Mouse (Mus musculus): ENCODE data around the gene Mmachc. TPM values are rescaled to one million over a fixed set of nuclear protein-coding genes. Genes with fewer than 3 reads are reported as not detected.

The Mmachc gene
- polyA plus RNA-seq (2016; fragmentation: Nextera tagmentation; extraction: Ambion mirVana) = 32.0 and 35.7 TPM in 2 replicates

- Histone ChIP-seq H3K9ac (replicated peaks) (peak within 1 kb of the TSS; percentile 63), H3K36me3 (peaks cover 16% of the 10 kb centered on the region; the same call in 1 of the 2 replicates), H3K27ac (replicated peaks) (no peak within 1 kb of the TSS), H3K9me3 (no peaks in the 10 kb centered on the region), H3K4me2 (replicated peaks) (peak within 1 kb of the TSS; percentile 83), H3K4me3 (peak within 1 kb of the TSS; percentile 56), H3K27me3 (no peaks in the 10 kb centered on the region), H3K4me1 (peaks cover 13% of the 10 kb centered on the region)
- peak; percentile 99 for ATAC-seq (ENCODE audit: low FRiP score, low read depth)
- under 1% methylated on average over 29 of the region's 29 CpGs for WGBS
These were observed at the start of gene Mmachc, which contains the start of gene Ccdc163 for GRCm38 (mm10) chr4:116708201-116708764. TSS of gene Mmachc (minus strand) at chr4:116708406. TSS of gene Ccdc163 (plus strand) at chr4:116708509.

DNA sequence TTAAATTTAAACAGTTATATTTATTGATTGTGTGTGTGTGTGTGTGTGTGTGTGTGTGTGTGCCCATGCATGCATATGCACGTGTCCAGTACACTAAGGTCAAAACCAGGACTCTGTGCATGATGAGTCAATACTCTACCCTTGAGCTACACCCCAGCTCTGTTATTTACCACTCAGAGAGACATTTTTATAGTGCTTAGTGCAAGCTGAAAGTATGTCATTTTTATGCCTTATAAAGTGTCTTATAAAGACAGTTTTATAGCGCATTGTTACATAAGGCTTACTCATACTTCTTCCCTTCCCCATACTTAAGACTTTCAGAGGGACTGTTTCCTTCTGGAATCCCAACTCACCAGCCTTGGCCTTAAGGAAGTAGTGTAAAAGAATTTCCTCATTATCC lies 41.5 kb upstream of the Mmachc start:
- no peak for ATAC-seq (ENCODE audit: low FRiP score, low read depth)
- WGBS = 95% methylated on average over 2 of the region's 2 CpGs
- H3K9me3 ChIP-seq = no peaks in the 10 kb centered on the region
- no peaks in the 10 kb centered on the region for H3K36me3 ChIP-seq
- H3K9ac ChIP-seq (replicated peaks) = no peak overlapping the region
- H3K27ac ChIP-seq (replicated peaks) = no peak overlapping the region
- H3K27me3 ChIP-seq = no peaks in the 10 kb centered on the region
- H3K4me3 ChIP-seq = no peak overlapping the region
- no peak overlapping the region for H3K4me2 ChIP-seq (replicated peaks)
- H3K4me1 ChIP-seq = no peaks in the 10 kb centered on the region

GRCm38 (mm10) chr4:116738972-116739751 lies 31.0 kb upstream of the Mmachc start:
- H3K4me2 ChIP-seq (replicated peaks) = no peak overlapping the region
- WGBS = 94% methylated on average over 9 of the region's 9 CpGs
- H3K36me3 ChIP-seq = no peaks in the 10 kb centered on the region
- no peak overlapping the region for H3K4me3 ChIP-seq
- ATAC-seq (ENCODE audit: low FRiP score, low read depth) = no peak
- H3K27me3 ChIP-seq = no peaks in the 10 kb centered on the region
- H3K9ac ChIP-seq (replicated peaks) = no peak overlapping the region
- no peaks in the 10 kb centered on the region for H3K4me1 ChIP-seq
- H3K9me3 ChIP-seq = no peaks in the 10 kb centered on the region
- H3K27ac ChIP-seq (replicated peaks) = no peak overlapping the region

GRCm38 (mm10) chr4:116734996-116735395 lies 26.8 kb upstream of the Mmachc start:
- Histone ChIP-seq H3K4me1 (no peaks in the 10 kb centered on the region), H3K4me2 (replicated peaks) (no peak overlapping the region), H3K36me3 (no peaks in the 10 kb centered on the region), H3K9ac (replicated peaks) (no peak overlapping the region), H3K27me3 (no peaks in the 10 kb centered on the region), H3K4me3 (no peak overlapping the region), H3K27ac (replicated peaks) (no peak overlapping the region), H3K9me3 (no peaks in the 10 kb centered on the region)
- 94% methylated on average over 2 of the region's 2 CpGs for WGBS
- ATAC-seq (ENCODE audit: low FRiP score, low read depth) = no peak

DNA sequence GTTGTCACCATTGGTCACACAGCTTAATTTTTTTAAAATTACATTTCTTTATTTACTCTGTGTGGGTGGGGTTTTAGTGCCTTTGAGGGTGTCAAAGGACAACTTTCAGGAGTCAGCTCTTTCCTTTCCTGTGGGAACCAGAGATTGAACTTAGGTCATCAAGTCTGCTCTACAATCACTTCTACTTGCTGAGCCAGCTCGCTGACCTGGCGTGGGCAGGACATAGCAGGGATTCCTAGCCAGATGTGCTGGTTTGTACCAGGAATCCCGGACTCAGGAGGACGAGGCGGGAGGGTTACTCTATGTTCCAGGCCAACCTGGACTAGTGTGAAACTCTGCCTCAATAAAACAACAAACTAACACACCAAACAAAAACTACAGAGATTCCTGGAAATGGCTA lies 24.1 kb upstream of the Mmachc start:
- 82% methylated on average over 5 of the region's 5 CpGs for WGBS
- no peak for ATAC-seq (ENCODE audit: low FRiP score, low read depth)

DNA sequence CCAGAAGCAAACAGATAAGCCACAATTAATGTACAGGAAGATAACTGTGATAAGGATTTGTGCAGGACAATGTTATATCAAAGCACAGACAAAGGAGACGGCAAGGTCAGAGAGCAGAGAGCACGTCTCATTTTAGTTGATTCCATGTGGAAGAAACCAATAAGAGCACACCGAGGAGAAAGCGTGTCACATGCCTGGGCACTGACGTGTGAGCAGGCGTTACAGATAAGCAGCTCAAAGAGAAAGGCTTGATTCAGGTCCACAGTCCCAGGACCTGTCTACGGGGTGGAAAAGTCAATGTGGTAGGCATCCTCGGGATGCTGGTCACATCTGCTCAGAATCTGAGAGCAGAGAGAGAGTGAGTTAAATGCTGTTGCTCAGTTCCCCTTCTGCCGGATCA lies 22.9 kb upstream of the Mmachc start:
- ATAC-seq (ENCODE audit: low FRiP score, low read depth) = no peak
- 81% methylated on average over 9 of the region's 9 CpGs for WGBS
- Histone ChIP-seq H3K9ac (replicated peaks) (no peak overlapping the region), H3K9me3 (no peaks in the 10 kb centered on the region), H3K4me2 (replicated peaks) (no peak overlapping the region), H3K4me3 (no peak overlapping the region), H3K4me1 (no peaks in the 10 kb centered on the region), H3K36me3 (no peaks in the 10 kb centered on the region), H3K27me3 (no peaks in the 10 kb centered on the region), H3K27ac (replicated peaks) (no peak overlapping the region)

More for the DNA sequence above, 24.1 kb upstream of the Mmachc start:
- H3K9me3 ChIP-seq = no peaks in the 10 kb centered on the region
- no peak overlapping the region for H3K9ac ChIP-seq (replicated peaks)
- no peak overlapping the region for H3K27ac ChIP-seq (replicated peaks)
- H3K27me3 ChIP-seq = no peaks in the 10 kb centered on the region
- H3K4me3 ChIP-seq = no peak overlapping the region
- no peak overlapping the region for H3K4me2 ChIP-seq (replicated peaks)
- H3K4me1 ChIP-seq = no peaks in the 10 kb centered on the region
- H3K36me3 ChIP-seq = no peaks in the 10 kb centered on the region

- H3K9me3 ChIP-seq = no peaks in the 10 kb centered on the region
- H3K4me1 ChIP-seq = no peaks in the 10 kb centered on the region
- no peak overlapping the region for H3K27ac ChIP-seq (replicated peaks)
- no peaks in the 10 kb centered on the region for H3K36me3 ChIP-seq
- no peak overlapping the region for H3K9ac ChIP-seq (replicated peaks)
- no peak for ATAC-seq (ENCODE audit: low FRiP score, low read depth)
- no peaks in the 10 kb centered on the region for H3K27me3 ChIP-seq
- no peak overlapping the region for H3K4me3 ChIP-seq
- 88% methylated on average over 3 of the region's 3 CpGs for WGBS
- no peak overlapping the region for H3K4me2 ChIP-seq (replicated peaks)
These were observed 21.3 kb upstream of the Mmachc start for GRCm38 (mm10) chr4:116729532-116729931.

DNA sequence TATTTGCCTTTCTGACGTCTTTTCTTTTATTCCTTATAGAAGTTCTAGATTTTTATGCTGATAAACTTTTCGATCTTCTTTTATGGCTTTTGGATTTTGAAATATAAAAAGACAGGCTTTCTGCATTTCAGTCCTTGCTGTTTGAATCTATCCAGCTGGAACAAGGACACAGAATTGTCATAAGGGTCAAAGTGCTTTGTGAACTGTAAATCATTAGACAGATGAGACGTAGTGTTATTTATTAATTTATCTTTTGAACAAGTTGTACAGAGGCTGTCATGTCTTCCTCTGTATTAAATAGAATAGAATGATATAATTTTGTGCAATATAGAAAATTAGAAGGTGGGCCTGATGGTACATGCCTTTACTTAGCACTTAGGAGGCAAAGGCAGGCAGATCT lies 19.2 kb upstream of the Mmachc start:
- ATAC-seq (ENCODE audit: low FRiP score, low read depth) = no peak
- Histone ChIP-seq H3K4me1 (peaks cover under 1% of the 10 kb centered on the region; the same call in 1 of the 2 replicates), H3K36me3 (no peaks in the 10 kb centered on the region), H3K27ac (replicated peaks) (no peak overlapping the region), H3K9ac (replicated peaks) (no peak overlapping the region), H3K4me2 (replicated peaks) (no peak overlapping the region), H3K9me3 (no peaks in the 10 kb centered on the region), H3K4me3 (no peak overlapping the region), H3K27me3 (peaks cover 9% of the 10 kb centered on the region; the same call in 1 of the 2 replicates)
- WGBS = 87% methylated on average over 3 of the region's 3 CpGs

GRCm38 (mm10) chr4:116725444-116725843 lies 17.2 kb upstream of the Mmachc start:
- peaks cover 13% of the 10 kb centered on the region; the same call in 1 of the 2 replicates for H3K27me3 ChIP-seq
- 85% methylated on average over 5 of the region's 5 CpGs for WGBS

DNA sequence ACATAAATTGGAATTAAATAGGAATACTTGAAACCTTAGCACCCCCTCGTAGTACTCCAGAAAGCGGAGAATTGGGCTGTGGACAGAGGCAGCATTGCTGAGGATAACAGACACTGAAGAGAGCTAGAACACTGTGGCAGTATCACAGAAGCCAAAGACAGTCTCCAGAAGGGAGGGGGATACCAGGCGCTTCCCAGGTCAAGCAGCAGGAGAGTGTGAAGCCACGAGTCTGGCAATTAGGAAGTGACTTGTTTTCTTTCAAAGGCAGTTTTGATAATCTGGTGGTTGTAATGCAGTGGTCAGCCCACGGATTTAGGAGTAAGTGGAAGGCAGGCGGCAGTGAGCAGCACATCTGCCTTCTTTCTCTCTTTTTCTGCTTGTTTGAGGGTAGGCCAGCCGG lies 14.0 kb upstream of the Mmachc start:
- Histone ChIP-seq H3K4me2 (replicated peaks) (peak overlapping the region; percentile 95), H3K36me3 (no peaks in the 10 kb centered on the region), H3K27ac (replicated peaks) (no peak overlapping the region), H3K9ac (replicated peaks) (no peak overlapping the region), H3K4me3 (peak overlapping the region; percentile 9; the same call in 1 of the 2 replicates), H3K9me3 (no peaks in the 10 kb centered on the region), H3K4me1 (peaks cover 13% of the 10 kb centered on the region), H3K27me3 (peaks cover 13% of the 10 kb centered on the region; the same call in 1 of the 2 replicates)
- no peak for ATAC-seq (ENCODE audit: low FRiP score, low read depth)
- WGBS = 32% methylated on average over 7 of the region's 7 CpGs

More at GRCm38 (mm10) chr4:116725444-116725843, 17.2 kb upstream of the Mmachc start:
- peaks cover 8% of the 10 kb centered on the region for H3K4me1 ChIP-seq
- no peak overlapping the region for H3K27ac ChIP-seq (replicated peaks)
- H3K4me3 ChIP-seq = no peak overlapping the region
- ATAC-seq (ENCODE audit: low FRiP score, low read depth) = no peak
- no peak overlapping the region for H3K4me2 ChIP-seq (replicated peaks)
- H3K9me3 ChIP-seq = no peaks in the 10 kb centered on the region
- H3K36me3 ChIP-seq = no peaks in the 10 kb centered on the region
- H3K9ac ChIP-seq (replicated peaks) = no peak overlapping the region

- no peaks in the 10 kb centered on the region for H3K9me3 ChIP-seq
- H3K36me3 ChIP-seq = no peaks in the 10 kb centered on the region
- no peak for ATAC-seq (ENCODE audit: low FRiP score, low read depth)
- peak overlapping the region; percentile 81 for H3K9ac ChIP-seq (replicated peaks)
- H3K4me3 ChIP-seq = peak overlapping the region; percentile 83
- H3K4me1 ChIP-seq = peaks cover 13% of the 10 kb centered on the region
- peaks cover 13% of the 10 kb centered on the region; the same call in 1 of the 2 replicates for H3K27me3 ChIP-seq
- under 1% methylated on average over 29 of the region's 29 CpGs for WGBS
- peak overlapping the region; percentile 77 for H3K27ac ChIP-seq (replicated peaks)
- peak overlapping the region; percentile 95 for H3K4me2 ChIP-seq (replicated peaks)
These were observed 13.0 kb upstream of the Mmachc start for GRCm38 (mm10) chr4:116721098-116721628.
